Mouse (Mus musculus) heart, embryonic 15.5 days (tissue): Measurements from ENCODE around the gene Cdca7l. TPM values are rescaled to one million over a fixed set of nuclear protein-coding genes. Genes with fewer than 3 reads are reported as not detected.

Experiments used
- ATAC-seq: fragments of 200-750 bp; cut with Nextera tagmentation; replicated peaks from 2 replicates; pipeline ENCODE4 v1.8.0; 2017; ENCODE audit warnings: low read depth, moderate TSS enrichment; ENCODE audit not compliant: insufficient number of reproducible peaks, insufficient read depth, low FRiP score
- H3K27ac ChIP-seq: fragments of 300-500 bp; sonication (generic); 2 replicates; pipeline ENCODE4 v1.5.1; 2015; ENCODE audit warnings: mild to moderate bottlenecking, inconsistent platforms
- H3K27me3 ChIP-seq: fragments of 300-500 bp; sonication (generic); 2 replicates; pipeline ENCODE4 v1.6.1; 2015; ENCODE audit warnings: inconsistent platforms
- H3K36me3 ChIP-seq: fragments of 300-500 bp; sonication (generic); 2 replicates; pipeline ENCODE4 v1.6.1; 2015; ENCODE audit warnings: mild to moderate bottlenecking, inconsistent platforms
- H3K4me1 ChIP-seq: fragments of 300-500 bp; sonication (generic); replicated peaks from 2 replicates; pipeline ENCODE4 v1.6.1; 2015; ENCODE audit warnings: inconsistent platforms
- H3K4me2 ChIP-seq: fragments of 300-500 bp; sonication (generic); 2 replicates; pipeline ENCODE4 v1.6.1; 2015; ENCODE audit warnings: inconsistent platforms, mild to moderate bottlenecking, moderate library complexity
- H3K4me3 ChIP-seq: fragments of 300-500 bp; sonication (generic); 2 replicates; pipeline ENCODE4 v1.5.1; 2015; ENCODE audit warnings: mild to moderate bottlenecking, inconsistent platforms
- H3K9ac ChIP-seq: fragments of 300-500 bp; sonication (generic); 2 replicates; pipeline ENCODE4 v1.6.1; 2015; ENCODE audit warnings: mild to moderate bottlenecking, inconsistent platforms
- H3K9me3 ChIP-seq: fragments of 300-500 bp; sonication (generic); replicated peaks from 2 replicates; pipeline ENCODE4 v1.6.1; 2016; ENCODE audit warnings: inconsistent platforms
- WGBS: fragments of 180-500 bp; shearing (Covaris S2); methylation state at CpG from one replicate; pipeline ENCODE4 v1.1.7; 2015; ENCODE audit warnings: mixed read lengths; 5-methylcytosine and 5-hydroxymethylcytosine counted together
- polyA plus RNA-seq: library from polyadenylated mRNA; unstranded; fragments of >200 nt; fragmentation: Nextera tagmentation; extraction: Ambion mirVana; gene quantifications from 2 replicates; pipeline ENCODE4 v1.2.1, GENCODE M21; 2015

The Cdca7l gene
- polyA plus RNA-seq, 1 experiment from 2014 or later, result 10.0 TPM

- no peak for ATAC-seq
- Histone ChIP-seq H3K27me3 (no peaks in the 10 kb centered on the region), H3K9me3 (no peaks in the 10 kb centered on the region), H3K4me3 (no peak overlapping the region), H3K36me3 (no peaks in the 10 kb centered on the region), H3K4me2 (no peak overlapping the region), H3K27ac (no peak overlapping the region), H3K4me1 (peaks cover 9% of the 10 kb centered on the region), H3K9ac (no peak overlapping the region)
- 37% methylated on average over 1 of the region's 1 CpGs for WGBS
These were observed 36.6 kb downstream of the Cdca7l start for GRCm38 (mm10) chr12:117840705-117841104.

GRCm38 (mm10) chr12:117842676-117843075 lies 38.6 kb downstream of the Cdca7l start:
- Histone ChIP-seq H3K27me3 (no peaks in the 10 kb centered on the region), H3K27ac (no peak overlapping the region), H3K9ac (no peak overlapping the region), H3K4me2 (peak overlapping the region; percentile 90; the same call in 1 of the 2 replicates), H3K4me3 (no peak overlapping the region), H3K36me3 (no peaks in the 10 kb centered on the region), H3K4me1 (peaks cover 9% of the 10 kb centered on the region), H3K9me3 (no peaks in the 10 kb centered on the region)
- 78% methylated on average over 1 of the region's 1 CpGs for WGBS
- ATAC-seq, result no peak

- peak overlapping the region; percentile 90 for H3K4me2 ChIP-seq
These were observed 39.4 kb downstream of the Cdca7l start for GRCm38 (mm10) chr12:117843302-117844074.

GRCm38 (mm10) chr12:117844075-117844408 lies 40.0 kb downstream of the Cdca7l start:
- H3K27ac ChIP-seq, result peak overlapping the region; percentile 72
- peaks cover 9% of the 10 kb centered on the region for H3K4me1 ChIP-seq
- WGBS, result 0% methylated on average over 15 of the region's 15 CpGs
- ATAC-seq, result no peak
- H3K4me3 ChIP-seq, result peak overlapping the region; percentile 81
- peak overlapping the region; percentile 90 for H3K4me2 ChIP-seq
- no peaks in the 10 kb centered on the region for H3K27me3 ChIP-seq
- no peaks in the 10 kb centered on the region for H3K36me3 ChIP-seq
- no peaks in the 10 kb centered on the region for H3K9me3 ChIP-seq
- peak overlapping the region; percentile 89 for H3K9ac ChIP-seq

More at GRCm38 (mm10) chr12:117843302-117844074, 39.4 kb downstream of the Cdca7l start:
- Histone ChIP-seq H3K4me3 (peak overlapping the region; percentile 81), H3K27me3 (no peaks in the 10 kb centered on the region), H3K36me3 (no peaks in the 10 kb centered on the region), H3K4me1 (peaks cover 9% of the 10 kb centered on the region), H3K27ac (peak overlapping the region; percentile 72), H3K9me3 (no peaks in the 10 kb centered on the region), H3K9ac (peak overlapping the region; percentile 89)
- ATAC-seq, result peak; percentile 90
- WGBS, result under 1% methylated on average over 75 of the region's 75 CpGs

GRCm38 (mm10) chr12:117844917-117845316 lies 40.8 kb downstream of the Cdca7l start:
- no peak for ATAC-seq
- H3K4me2 ChIP-seq, result peak overlapping the region; percentile 90
- peak overlapping the region; percentile 81 for H3K4me3 ChIP-seq
- H3K27ac ChIP-seq, result no peak overlapping the region
- H3K27me3 ChIP-seq, result no peaks in the 10 kb centered on the region
- peaks cover 9% of the 10 kb centered on the region for H3K4me1 ChIP-seq
- 0 out of 2 replicates have a peak overlapping the region, but pooled peaks have one; percentile 25 for H3K9ac ChIP-seq
- no peaks in the 10 kb centered on the region for H3K9me3 ChIP-seq
- WGBS, result 45% methylated on average over 2 of the region's 2 CpGs
- H3K36me3 ChIP-seq, result no peaks in the 10 kb centered on the region

- Histone ChIP-seq H3K9ac (no peak overlapping the region), H3K9me3 (no peaks in the 10 kb centered on the region), H3K27me3 (no peaks in the 10 kb centered on the region), H3K4me2 (no peak overlapping the region), H3K4me1 (peaks cover 12% of the 10 kb centered on the region), H3K27ac (no peak overlapping the region), H3K36me3 (no peaks in the 10 kb centered on the region), H3K4me3 (no peak overlapping the region)
- ATAC-seq, result no peak
- 92% methylated on average over 6 of the region's 6 CpGs for WGBS
These were observed 44.5 kb downstream of the Cdca7l start for GRCm38 (mm10) chr12:117848621-117849020.

- 30% methylated on average over 10 of the region's 10 CpGs for WGBS
These were observed 46.4 kb downstream of the Cdca7l start for GRCm38 (mm10) chr12:117850472-117850871.

GRCm38 (mm10) chr12:117853316-117853715 lies 49.2 kb downstream of the Cdca7l start:
- Histone ChIP-seq H3K4me2 (no peak overlapping the region), H3K27ac (no peak overlapping the region), H3K9me3 (no peaks in the 10 kb centered on the region), H3K36me3 (no peaks in the 10 kb centered on the region), H3K27me3 (no peaks in the 10 kb centered on the region), H3K4me1 (peaks cover 6% of the 10 kb centered on the region), H3K4me3 (no peak overlapping the region), H3K9ac (no peak overlapping the region)
- ATAC-seq, result no peak
- 21% methylated on average over 6 of the region's 6 CpGs for WGBS

More at GRCm38 (mm10) chr12:117850472-117850871, 46.4 kb downstream of the Cdca7l start:
- Histone ChIP-seq H3K27ac (peak overlapping the region; percentile 55), H3K9ac (no peak overlapping the region), H3K4me3 (no peak overlapping the region), H3K4me2 (no peak overlapping the region), H3K9me3 (no peaks in the 10 kb centered on the region), H3K36me3 (no peaks in the 10 kb centered on the region), H3K4me1 (peaks cover 6% of the 10 kb centered on the region), H3K27me3 (no peaks in the 10 kb centered on the region)
- 0 out of 2 replicates have a peak, but pooled peaks have one; percentile 31 for ATAC-seq

- no peak overlapping the region for H3K4me2 ChIP-seq
- no peak for ATAC-seq
- H3K9ac ChIP-seq, result no peak overlapping the region
- H3K27ac ChIP-seq, result no peak overlapping the region
- H3K4me1 ChIP-seq, result no peaks in the 10 kb centered on the region
- WGBS, result 66% methylated on average over 9 of the region's 9 CpGs
- no peaks in the 10 kb centered on the region for H3K9me3 ChIP-seq
- H3K27me3 ChIP-seq, result no peaks in the 10 kb centered on the region
- H3K4me3 ChIP-seq, result no peak overlapping the region
- no peaks in the 10 kb centered on the region for H3K36me3 ChIP-seq
These were observed 52.9 kb downstream of the Cdca7l start for GRCm38 (mm10) chr12:117857023-117857422.

- H3K4me1 ChIP-seq, result no peaks in the 10 kb centered on the region
- no peak overlapping the region for H3K27ac ChIP-seq
- no peak for ATAC-seq
- H3K4me3 ChIP-seq, result no peak overlapping the region
- WGBS, result 86% methylated on average over 6 of the region's 6 CpGs
- H3K36me3 ChIP-seq, result no peaks in the 10 kb centered on the region
- H3K27me3 ChIP-seq, result no peaks in the 10 kb centered on the region
- no peak overlapping the region for H3K4me2 ChIP-seq
- no peak overlapping the region for H3K9ac ChIP-seq
- no peaks in the 10 kb centered on the region for H3K9me3 ChIP-seq
These were observed 53.8 kb downstream of the Cdca7l start for GRCm38 (mm10) chr12:117857884-117858283.

GRCm38 (mm10) chr12:117860840-117861239 lies 56.8 kb downstream of the Cdca7l start:
- Histone ChIP-seq H3K27ac (no peak overlapping the region), H3K27me3 (no peaks in the 10 kb centered on the region), H3K4me2 (no peak overlapping the region), H3K4me3 (no peak overlapping the region), H3K4me1 (no peaks in the 10 kb centered on the region), H3K9me3 (no peaks in the 10 kb centered on the region), H3K36me3 (no peaks in the 10 kb centered on the region), H3K9ac (no peak overlapping the region)
- 76% methylated on average over 7 of the region's 7 CpGs for WGBS
- no peak for ATAC-seq

- Histone ChIP-seq H3K4me2 (no peak overlapping the region), H3K36me3 (no peaks in the 10 kb centered on the region), H3K27ac (no peak overlapping the region), H3K4me3 (no peak overlapping the region), H3K27me3 (no peaks in the 10 kb centered on the region), H3K9me3 (no peaks in the 10 kb centered on the region), H3K9ac (no peak overlapping the region), H3K4me1 (no peaks in the 10 kb centered on the region)
- ATAC-seq, result no peak
- 72% methylated on average over 3 of the region's 3 CpGs for WGBS
These were observed 57.2 kb downstream of the Cdca7l start for GRCm38 (mm10) chr12:117861249-117861648.
